Mouse (Mus musculus) MEL (cell line): ENCODE results near the gene Adgrb3. TPM values are rescaled to one million over a fixed set of nuclear protein-coding genes. Genes with fewer than 3 reads are reported as not detected.

ENCODE experiments used
- DNase-seq: peaks from one replicate; pipeline ENCODE4 v3.0.0; 2011; ENCODE audit warnings: low read depth, low spot score
- H3K27ac ChIP-seq: 2 replicates; pipeline ENCODE4 v1.5.1; 2012; ENCODE audit warnings: low read depth, mild to moderate bottlenecking, control low read depth, low read length, moderate library complexity; ENCODE audit not compliant: control insufficient read depth
- H3K27me3 ChIP-seq, 2 experiments: fragments of 150-350 bp in 1 of 2; sonication (generic) in 1 of 2; 2 replicates each; pipeline ENCODE4 v1.6.1; 2012; ENCODE audit warnings: low read length in 2 of 2, mild to moderate bottlenecking in 2 of 2, improper control_type of control experiment in 1 of 2, moderate library complexity in 1 of 2; ENCODE audit not compliant: insufficient read depth in 2 of 2, control insufficient read depth in 1 of 2
- H3K36me3 ChIP-seq, 2 experiments: 2 replicates each; pipeline ENCODE4 v1.6.1; 2012 to 2014; ENCODE audit warnings: low read length in 2 of 2, improper control_type of control experiment in 1 of 2, inconsistent platforms in 1 of 2, mild to moderate bottlenecking in 1 of 2; ENCODE audit not compliant: insufficient read depth in 2 of 2, control insufficient read depth in 1 of 2
- H3K4me1 ChIP-seq, 2 experiments: fragments of 150-350 bp in 1 of 2; sonication (generic) in 1 of 2; 2 replicates each; pipeline ENCODE4 v1.6.1; 2012; ENCODE audit warnings: low read length in 2 of 2, improper control_type of control experiment in 1 of 2, mild to moderate bottlenecking in 1 of 2; ENCODE audit not compliant: insufficient read depth in 2 of 2, control insufficient read depth in 1 of 2
- H3K4me3 ChIP-seq, 2 experiments: fragments of 150-350 bp in 1 of 2; sonication (generic) in 1 of 2; 2 replicates each; pipeline ENCODE4 v1.5.1; 2012; ENCODE audit warnings: low read depth in 2 of 2, low read length in 2 of 2, mild to moderate bottlenecking in 2 of 2, moderate library complexity in 2 of 2, control low read depth in 1 of 2, improper control_type of control experiment in 1 of 2; ENCODE audit not compliant: control insufficient read depth in 1 of 2, insufficient read depth in 1 of 2
- H3K79me2 ChIP-seq: 2 replicates; pipeline ENCODE4 v1.6.1; 2012; ENCODE audit warnings: mild to moderate bottlenecking, low read length, moderate library complexity; ENCODE audit not compliant: control insufficient read depth, poor library complexity, insufficient read depth
- H3K9ac ChIP-seq: 2 replicates; pipeline ENCODE4 v1.6.1; 2012; ENCODE audit warnings: low read depth, mild to moderate bottlenecking, control low read depth, low read length, moderate library complexity; ENCODE audit not compliant: control insufficient read depth, poor library complexity, severe bottlenecking
- H3K9me3 ChIP-seq: fragments of 150-350 bp; sonication (generic); replicated peaks from 2 replicates; pipeline ENCODE4 v1.6.1; 2012; ENCODE audit warnings: mild to moderate bottlenecking, low read length, improper control_type of control experiment, moderate library complexity; ENCODE audit not compliant: insufficient read depth
- BHLHE40 ChIP-seq: IDR thresholded peaks from 2 replicates; pipeline ENCODE4 v1.6.1; 2012; ENCODE audit warnings: low read depth, mild to moderate bottlenecking, inconsistent platforms, low read length, improper control_type of control experiment, borderline replicate concordance
- CHD2 ChIP-seq: IDR thresholded peaks from 2 replicates; pipeline ENCODE4 v1.6.1; 2011; ENCODE audit warnings: low read length, improper control_type of control experiment
- CTCF ChIP-seq, 3 experiments: IDR thresholded peaks in 2 of 3; conservative IDR thresholded peaks in 1 of 3; 2 replicates each; pipeline ENCODE4 v1.5.1; 2011 to 2012; ENCODE audit warnings: low read length in 3 of 3, low read depth in 2 of 3, mild to moderate bottlenecking in 2 of 3, improper control_type of control experiment in 1 of 3, inconsistent platforms in 1 of 3, mixed read lengths in 1 of 3, moderate library complexity in 1 of 3; ENCODE audit not compliant: control insufficient read depth in 1 of 3, insufficient read depth in 1 of 3, poor library complexity in 1 of 3, severe bottlenecking in 1 of 3
- EP300 ChIP-seq, 2 experiments: IDR thresholded peaks; 2 replicates each; pipeline ENCODE4 v1.6.1; 2011; ENCODE audit warnings: improper control_type of control experiment in 2 of 2, low read length in 2 of 2, low read depth in 1 of 2, mild to moderate bottlenecking in 1 of 2
- ETS1 ChIP-seq: IDR thresholded peaks from 2 replicates; pipeline ENCODE4 v1.6.1; 2012; ENCODE audit warnings: low read depth, mild to moderate bottlenecking, inconsistent platforms, low read length, improper control_type of control experiment, moderate library complexity
- GABPA ChIP-seq: IDR thresholded peaks from 2 replicates; pipeline ENCODE4 v1.6.1; 2012; ENCODE audit warnings: low read depth, mild to moderate bottlenecking, inconsistent platforms, low read length, improper control_type of control experiment, moderate library complexity
- GATA1 ChIP-seq: IDR thresholded peaks from 2 replicates; pipeline ENCODE4 v1.6.1; 2011; ENCODE audit warnings: low read depth, low read length, improper control_type of control experiment
- MAFK ChIP-seq: IDR thresholded peaks from 2 replicates; pipeline ENCODE4 v1.6.1; 2011; ENCODE audit warnings: low read depth, mild to moderate bottlenecking, low read length, improper control_type of control experiment, borderline replicate concordance
- MAX ChIP-seq: IDR thresholded peaks from 2 replicates; pipeline ENCODE4 v1.6.1; 2011; ENCODE audit warnings: low read length, improper control_type of control experiment
- NELFE ChIP-seq: IDR thresholded peaks from 2 replicates; pipeline ENCODE4 v1.6.1; 2011; ENCODE audit warnings: low read depth, low read length, improper control_type of control experiment
- NRF1 ChIP-seq: IDR thresholded peaks from 2 replicates; pipeline ENCODE4 v1.6.1; 2014; ENCODE audit warnings: low read depth, mild to moderate bottlenecking, inconsistent platforms, low read length, improper control_type of control experiment, moderate library complexity; ENCODE audit not compliant: poor library complexity, insufficient read depth, severe bottlenecking
- POLR2AphosphoS2 ChIP-seq: IDR thresholded peaks from 2 replicates; pipeline ENCODE4 v1.6.1; 2011; ENCODE audit warnings: low read length, improper control_type of control experiment
- RCOR1 ChIP-seq: IDR thresholded peaks from 2 replicates; pipeline ENCODE4 v1.6.1; 2012; ENCODE audit warnings: low read depth, mild to moderate bottlenecking, inconsistent platforms, low read length, improper control_type of control experiment
- SIN3A ChIP-seq: IDR thresholded peaks from 2 replicates; pipeline ENCODE4 v1.6.1; 2012; ENCODE audit warnings: low read length, improper control_type of control experiment, inconsistent platforms
- SMC3 ChIP-seq: IDR thresholded peaks from 2 replicates; pipeline ENCODE4 v1.6.1; 2011; ENCODE audit warnings: low read depth, low read length, improper control_type of control experiment
- TAL1 ChIP-seq: IDR thresholded peaks from 2 replicates; pipeline ENCODE4 v1.6.1; 2012; ENCODE audit warnings: mild to moderate bottlenecking, inconsistent platforms, low read length, moderate library complexity, mixed read lengths
- TBP ChIP-seq: IDR thresholded peaks from 2 replicates; pipeline ENCODE4 v1.8.0; 2011; ENCODE audit warnings: low read depth, low read length, improper control_type of control experiment
- TCF12 ChIP-seq: IDR thresholded peaks from 2 replicates; pipeline ENCODE4 v1.6.1; 2014; ENCODE audit warnings: low read depth, mild to moderate bottlenecking, inconsistent platforms, low read length, improper control_type of control experiment, moderate library complexity
- USF2 ChIP-seq, 2 experiments: IDR thresholded peaks; 2 replicates each; pipeline ENCODE4 v1.6.1; 2011 to 2012; ENCODE audit warnings: improper control_type of control experiment in 2 of 2, low read length in 2 of 2, borderline replicate concordance in 1 of 2, inconsistent platforms in 1 of 2, low read depth in 1 of 2, mild to moderate bottlenecking in 1 of 2; ENCODE audit not compliant: insufficient read depth in 1 of 2
- ZKSCAN1 ChIP-seq: IDR thresholded peaks from 2 replicates; pipeline ENCODE4 v1.6.1; 2012; ENCODE audit warnings: low read depth, mild to moderate bottlenecking, inconsistent platforms, low read length, improper control_type of control experiment, moderate library complexity
- ZMIZ1 ChIP-seq: IDR thresholded peaks from 2 replicates; pipeline ENCODE4 v1.6.1; 2012; ENCODE audit warnings: low read depth, mild to moderate bottlenecking, inconsistent platforms, low read length, improper control_type of control experiment, moderate library complexity
- ZNF384 ChIP-seq: IDR thresholded peaks from 2 replicates; pipeline ENCODE4 v1.6.1; 2012; ENCODE audit warnings: low read depth, mild to moderate bottlenecking, inconsistent platforms, low read length, improper control_type of control experiment
- polyA plus RNA-seq, 2 experiments: library from polyadenylated mRNA; stranded (reverse) in 1 of 2; unstranded in 1 of 2; fragments of >175 nt in 1 of 2; fragments of >200 nt in 1 of 2; gene quantifications; 2 replicates each; pipeline versions ENCODE4 v1.2.1 to v1.2.4; 2012; ENCODE audit warnings: low replicate concordance in 2 of 2, low read depth in 1 of 2; ENCODE audit not compliant: insufficient read length in 2 of 2, insufficient read depth in 1 of 2, missing spikeins in 1 of 2
- total RNA-seq: library from RNA; depleted of rRNA; stranded (reverse); fragments of 300-350 nt; gene quantifications from 2 replicates; pipeline ENCODE4 v1.2.3, GENCODE M21; 2012

Adgrb3 gene
- total and polyA plus RNA-seq, 3 experiments = not detected

- Histone ChIP-seq H3K9me3 (no peaks in the 10 kb centered on the region), H3K36me3 (no peaks in the 10 kb centered on the region), H3K4me1 (no peaks in the 10 kb centered on the region), H3K4me3 (no peak overlapping the region), H3K27me3 (no peaks in the 10 kb centered on the region), H3K79me2 (no peaks in the 10 kb centered on the region), H3K27ac (no peak overlapping the region), H3K9ac (no peak overlapping the region)
- peak; percentile 10 for DNase-seq
- TF ChIP-seq NRF1 (no peak), SMC3 (peak; percentile 47), TBP (no peak), CTCF (IDR thresholded peaks at IDR 0.05 in 2 of 3, conservative IDR thresholded peaks at IDR 0.05 in 1 of 3; ENCODE audit: control insufficient read depth in 1 of 3, insufficient read depth in 1 of 3, low read depth in 2 of 3, low read length in 3 of 3, poor library complexity in 1 of 3, severe bottlenecking in 1 of 3) (peak; percentile 35 to 43 (median 39); a peak in 5 of 6 replicates), RCOR1 (no peak), GABPA (no peak)
- TF ChIP-seq, all 39 proteins: peak for 2
These were observed 132.7 kb downstream of the Adgrb3 start for GRCm38 (mm10) chr1:25696771-25697170.

DNA sequence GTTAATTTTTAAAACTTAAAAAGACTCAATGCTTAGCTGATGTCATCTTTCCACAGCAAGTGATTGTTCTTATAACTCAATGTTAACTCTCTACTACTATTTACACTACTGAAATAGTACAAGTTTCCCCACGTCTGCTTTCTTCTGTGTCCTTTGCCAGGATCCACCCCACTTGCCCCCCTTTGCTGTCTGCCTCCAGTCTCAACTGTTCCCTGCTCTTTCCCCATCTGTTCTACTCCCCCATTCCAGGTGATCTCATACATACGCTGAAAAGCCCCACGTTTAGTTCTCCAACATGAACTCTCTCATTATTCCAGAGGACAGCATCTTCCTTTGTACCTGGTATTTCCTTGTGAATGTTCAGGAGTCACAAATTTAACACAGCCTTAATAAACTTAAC is 147.4 kb downstream of the Adgrb3 start:
- DNase-seq = no peak
- Histone ChIP-seq H3K27ac (no peak overlapping the region), H3K4me3 (no peak overlapping the region), H3K79me2 (no peaks in the 10 kb centered on the region)
- TF ChIP-seq MAFK (no peak), SIN3A (no peak), ZMIZ1 (no peak), TAL1 (no peak)
- TF ChIP-seq, all 39 proteins: peak for 0
- H3K9me3 ChIP-seq = no peaks in the 10 kb centered on the region
- no peaks in the 10 kb centered on the region for H3K27me3 ChIP-seq
- H3K9ac ChIP-seq = no peak overlapping the region
- H3K4me1 ChIP-seq = no peaks in the 10 kb centered on the region
- no peaks in the 10 kb centered on the region for H3K36me3 ChIP-seq

DNA sequence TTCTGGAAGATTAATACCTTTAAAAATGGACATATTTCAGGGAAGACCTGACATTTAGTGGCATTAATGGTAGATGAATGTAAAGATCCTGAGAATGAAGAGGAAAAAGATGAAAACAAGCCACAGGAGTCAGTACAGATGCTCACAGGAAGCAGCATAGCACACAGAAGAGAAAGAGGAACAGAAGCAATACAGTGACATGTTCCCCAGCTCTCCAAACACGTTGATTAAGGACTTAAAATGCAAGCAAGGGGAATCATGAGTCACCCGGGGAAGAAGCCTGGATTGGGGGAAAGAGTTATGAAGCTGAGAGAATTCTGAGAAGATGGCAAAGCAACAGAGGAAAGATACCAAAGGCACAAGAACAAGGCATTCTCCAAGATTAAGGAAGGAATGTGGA is 149.9 kb downstream of the Adgrb3 start:
- TF ChIP-seq ZKSCAN1 (no peak), SMC3 (no peak), CHD2 (no peak), TCF12 (no peak), BHLHE40 (no peak), ETS1 (no peak), POLR2AphosphoS2 (no peak), MAFK (no peak), RCOR1 (no peak), NELFE (no peak), GATA1 (no peak), MAX (no peak), ZNF384 (no peak), SIN3A (no peak), GABPA (no peak), USF2 (IDR thresholded peaks at IDR 0.05; ENCODE audit: borderline replicate concordance in 1 of 2, insufficient read depth in 1 of 2, low read depth in 1 of 2, low read length in 2 of 2) (no peak), EP300 (IDR thresholded peaks at IDR 0.05; ENCODE audit: low read depth in 1 of 2, low read length in 2 of 2) (no peak)
- H3K9me3 ChIP-seq = no peaks in the 10 kb centered on the region
- H3K36me3 ChIP-seq = no peaks in the 10 kb centered on the region
- H3K27me3 ChIP-seq = no peaks in the 10 kb centered on the region
- H3K9ac ChIP-seq = no peak overlapping the region
- H3K27ac ChIP-seq = no peak overlapping the region
- no peak overlapping the region for H3K4me3 ChIP-seq
- no peaks in the 10 kb centered on the region for H3K79me2 ChIP-seq
- no peaks in the 10 kb centered on the region for H3K4me1 ChIP-seq
- DNase-seq = no peak
